Mouse (Mus musculus): ENCODE results near the gene Scgb1a1. TPM values are rescaled to one million over a fixed set of nuclear protein-coding genes. Genes with fewer than 3 reads are reported as not detected.

Gene Scgb1a1
- total and polyA plus RNA-seq, 2 experiments from 2014 or later: not detected

- 83% methylated on average over 9 of the region's 9 CpGs for WGBS
- no peaks in the 10 kb centered on the region for H3K36me3 ChIP-seq (ENCODE audit: insufficient read depth)
Observed at GRCm38 (mm10) chr19:9050294-9051229, 37.2 kb downstream of the Scgb1a1 start.

GRCm38 (mm10) chr19:9048981-9049687, 38.6 kb downstream of the Scgb1a1 start:
- no peaks in the 10 kb centered on the region for H3K36me3 ChIP-seq (ENCODE audit: insufficient read depth)
- no peaks in the 10 kb centered on the region for H3K9me3 ChIP-seq (ENCODE audit: low read length)
- H3K4me2 ChIP-seq (ENCODE audit: low read depth): no peak overlapping the region
- no peak overlapping the region for H3K4me3 ChIP-seq (ENCODE audit: low read depth, low read length)
- DNase-seq: no peak
- 86% methylated on average over 4 of the region's 4 CpGs for WGBS
- H3K27ac ChIP-seq (ENCODE audit: low read depth, low read length): no peak overlapping the region
- no peaks in the 10 kb centered on the region for H3K27me3 ChIP-seq (ENCODE audit: insufficient read depth, low read length)
- H3K4me1 ChIP-seq (ENCODE audit: insufficient read depth): no peaks in the 10 kb centered on the region
- H3K9ac ChIP-seq: no peak overlapping the region
- TF ChIP-seq CTCF (IDR thresholded peaks at IDR 0.05; ENCODE audit: low read depth): no peak
- ATAC-seq: no peak

More at GRCm38 (mm10) chr19:9050294-9051229, 37.2 kb downstream of the Scgb1a1 start:
- H3K27me3 ChIP-seq (ENCODE audit: insufficient read depth, low read length): no peaks in the 10 kb centered on the region
- no peaks in the 10 kb centered on the region for H3K4me1 ChIP-seq (ENCODE audit: insufficient read depth)
- H3K9ac ChIP-seq: no peak overlapping the region
- no peak for TF ChIP-seq CTCF (IDR thresholded peaks at IDR 0.05; ENCODE audit: low read depth)
- H3K27ac ChIP-seq (ENCODE audit: low read depth, low read length): no peak overlapping the region
- no peaks in the 10 kb centered on the region for H3K9me3 ChIP-seq (ENCODE audit: low read length)
- no peak overlapping the region for H3K4me2 ChIP-seq (ENCODE audit: low read depth)
- no peak for ATAC-seq
- DNase-seq: no peak
- no peak overlapping the region for H3K4me3 ChIP-seq (ENCODE audit: low read depth, low read length)

GRCm38 (mm10) chr19:9047946-9048387, 39.8 kb downstream of the Scgb1a1 start:
- no peak overlapping the region for H3K4me2 ChIP-seq (ENCODE audit: low read depth)
- no peak for ATAC-seq
- WGBS: 23% methylated on average over 1 of the region's 1 CpGs
- H3K4me1 ChIP-seq (ENCODE audit: insufficient read depth): no peaks in the 10 kb centered on the region
- H3K27ac ChIP-seq (ENCODE audit: low read depth, low read length): no peak overlapping the region
- H3K9ac ChIP-seq: no peak overlapping the region
- DNase-seq: no peak
- TF ChIP-seq CTCF (IDR thresholded peaks at IDR 0.05; ENCODE audit: low read depth): no peak
- no peak overlapping the region for H3K4me3 ChIP-seq (ENCODE audit: low read depth, low read length)
- no peaks in the 10 kb centered on the region for H3K36me3 ChIP-seq (ENCODE audit: insufficient read depth)
- no peaks in the 10 kb centered on the region for H3K27me3 ChIP-seq (ENCODE audit: insufficient read depth, low read length)
- H3K9me3 ChIP-seq (ENCODE audit: low read length): no peaks in the 10 kb centered on the region

GRCm38 (mm10) chr19:9047207-9047945, 40.4 kb downstream of the Scgb1a1 start:
- DNase-seq: no peak
- TF ChIP-seq CTCF (IDR thresholded peaks at IDR 0.05; ENCODE audit: low read depth): no peak
- WGBS: 84% methylated on average over 7 of the region's 7 CpGs

GRCm38 (mm10) chr19:9044291-9044690, 43.5 kb downstream of the Scgb1a1 start:
- H3K36me3 ChIP-seq (ENCODE audit: insufficient read depth): no peaks in the 10 kb centered on the region
- no peak for DNase-seq
- TF ChIP-seq CTCF (IDR thresholded peaks at IDR 0.05; ENCODE audit: low read depth): no peak
- 78% methylated on average over 4 of the region's 4 CpGs for WGBS
- no peaks in the 10 kb centered on the region for H3K27me3 ChIP-seq (ENCODE audit: insufficient read depth, low read length)
- H3K27ac ChIP-seq (ENCODE audit: low read depth, low read length): no peak overlapping the region
- ATAC-seq: no peak
- no peak overlapping the region for H3K4me2 ChIP-seq (ENCODE audit: low read depth)
- H3K4me1 ChIP-seq (ENCODE audit: insufficient read depth): no peaks in the 10 kb centered on the region
- H3K4me3 ChIP-seq (ENCODE audit: low read depth, low read length): no peak overlapping the region
- no peak overlapping the region for H3K9ac ChIP-seq
- no peaks in the 10 kb centered on the region for H3K9me3 ChIP-seq (ENCODE audit: low read length)

More at GRCm38 (mm10) chr19:9047207-9047945, 40.4 kb downstream of the Scgb1a1 start:
- no peaks in the 10 kb centered on the region for H3K36me3 ChIP-seq (ENCODE audit: insufficient read depth)
- no peaks in the 10 kb centered on the region for H3K27me3 ChIP-seq (ENCODE audit: insufficient read depth, low read length)
- H3K4me3 ChIP-seq (ENCODE audit: low read depth, low read length): no peak overlapping the region
- no peak overlapping the region for H3K27ac ChIP-seq (ENCODE audit: low read depth, low read length)
- H3K9me3 ChIP-seq (ENCODE audit: low read length): no peaks in the 10 kb centered on the region
- H3K4me1 ChIP-seq (ENCODE audit: insufficient read depth): no peaks in the 10 kb centered on the region
- no peak overlapping the region for H3K9ac ChIP-seq
- no peak overlapping the region for H3K4me2 ChIP-seq (ENCODE audit: low read depth)
- no peak for ATAC-seq

GRCm38 (mm10) chr19:9043123-9043522, 44.6 kb downstream of the Scgb1a1 start:
- WGBS: 79% methylated on average over 1 of the region's 1 CpGs
- no peak for ATAC-seq

More at GRCm38 (mm10) chr19:9043123-9043522, 44.6 kb downstream of the Scgb1a1 start:
- no peaks in the 10 kb centered on the region for H3K9me3 ChIP-seq (ENCODE audit: low read length)
- no peaks in the 10 kb centered on the region for H3K4me1 ChIP-seq (ENCODE audit: insufficient read depth)
- H3K27me3 ChIP-seq (ENCODE audit: insufficient read depth, low read length): no peaks in the 10 kb centered on the region
- TF ChIP-seq CTCF (IDR thresholded peaks at IDR 0.05; ENCODE audit: low read depth): no peak
- no peak for DNase-seq
- no peak overlapping the region for H3K4me2 ChIP-seq (ENCODE audit: low read depth)
- no peak overlapping the region for H3K4me3 ChIP-seq (ENCODE audit: low read depth, low read length)
- no peak overlapping the region for H3K27ac ChIP-seq (ENCODE audit: low read depth, low read length)
- no peaks in the 10 kb centered on the region for H3K36me3 ChIP-seq (ENCODE audit: insufficient read depth)
- no peak overlapping the region for H3K9ac ChIP-seq
